Mouse (Mus musculus): Measurements from ENCODE around the gene Rab34. TPM values are rescaled to one million over a fixed set of nuclear protein-coding genes. Genes with fewer than 3 reads are reported as not detected.
"Not testable (repeated sequence)": the region's sequence is repeated elsewhere in the genome, so short reads cannot be mapped to it uniquely, and the experiment has no call there.

Gene Rab34
- total RNA-seq, 2 experiments from 2014 or later: 37.0 to 39.8 TPM

GRCm38 (mm10) chr11:78177437-78177836 lies 10.8 kb upstream of the Rab34 start:
- intact Hi-C loops (cut with DNase I): loop anchor here (2.0 to 10.0 kb wide), 4 partner anchors 115 to 353 kb away; partner anchors contain the start of gene Phf12
- DNase-seq (ENCODE audit: extremely low spot score in 1 of 2, low spot score in 2 of 2): peak in 1 of 2 experiments; percentile 55

DNA sequence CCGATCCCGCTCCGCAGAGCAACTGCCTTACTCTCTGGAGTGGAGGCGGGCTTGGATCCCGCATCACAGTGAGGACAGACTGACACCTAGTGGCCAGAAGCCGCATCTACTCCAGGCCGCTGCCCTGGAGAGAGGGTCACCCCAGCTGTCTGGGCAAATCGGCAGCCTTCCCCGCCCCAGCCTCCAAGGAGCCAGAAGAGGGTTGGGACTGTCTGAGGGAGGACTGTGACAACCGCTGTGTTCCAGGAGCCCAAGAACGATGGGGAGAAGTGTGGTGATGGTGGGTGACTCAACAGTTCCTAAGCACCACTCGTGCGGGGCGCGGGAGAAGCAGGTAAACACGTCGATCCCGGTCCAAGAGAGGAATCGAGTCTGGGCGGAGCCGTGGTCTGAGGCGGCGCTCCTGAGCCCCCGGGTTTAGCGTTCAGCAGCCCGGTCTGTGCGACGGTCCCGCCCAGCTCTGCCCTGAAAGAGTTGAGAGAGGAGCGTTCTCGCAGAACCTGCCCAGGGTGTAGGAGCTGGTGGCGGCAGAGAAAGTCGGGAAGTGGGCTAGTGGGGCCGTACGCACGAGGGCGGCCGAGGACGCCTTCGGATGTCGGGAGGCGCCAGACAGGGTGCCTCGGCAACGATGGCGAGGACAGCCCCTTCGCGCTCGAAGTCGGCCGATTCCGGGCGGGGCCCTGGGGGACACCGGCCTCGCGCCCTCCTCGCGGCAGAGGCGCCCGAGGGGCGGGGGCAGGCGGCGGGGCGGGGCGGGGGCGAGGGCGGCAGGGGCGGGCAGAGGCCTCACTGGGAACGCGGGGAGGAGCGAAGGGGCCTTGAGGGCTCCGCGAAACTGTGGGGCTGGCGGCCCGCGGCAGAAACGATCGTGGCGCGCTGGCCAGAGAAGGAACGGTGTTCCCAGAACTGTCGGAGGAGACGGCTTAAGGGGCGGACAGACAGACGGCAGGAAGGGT lies 10.0 kb upstream of the Rab34 start:
- intact Hi-C loops (cut with DNase I): loop anchor here (2.0 to 10.0 kb wide), 4 partner anchors 116 to 353 kb away; partner anchors contain the start of gene Phf12
- peak; percentile 93 to 95 for DNase-seq (ENCODE audit: extremely low spot score in 1 of 2, low spot score in 2 of 2)

GRCm38 (mm10) chr11:78178859-78179437 lies 9.3 kb upstream of the Rab34 start:
- peak; percentile 76 to 82 for DNase-seq (ENCODE audit: extremely low spot score in 1 of 2, low spot score in 2 of 2)

GRCm38 (mm10) chr11:78179438-78179999 lies 8.7 kb upstream of the Rab34 start:
- intact Hi-C loops (cut with DNase I): loop anchor here (5.0 to 10.0 kb wide), 3 partner anchors 117 to 355 kb away; partner anchors contain the start of gene Phf12
- DNase-seq (ENCODE audit: extremely low spot score in 1 of 2, low spot score in 2 of 2): no peak

More at GRCm38 (mm10) chr11:78178859-78179437, 9.3 kb upstream of the Rab34 start:
- intact Hi-C loops (cut with DNase I): loop anchor here (5.0 to 10.0 kb wide), 3 partner anchors 117 to 354 kb away; partner anchors contain the start of gene Phf12

- DNase-seq (ENCODE audit: extremely low spot score in 1 of 2, low spot score in 2 of 2): no peak
- intact Hi-C loops (cut with DNase I): no loop called here
Measured at GRCm38 (mm10) chr11:78180081-78180761, 8.0 kb upstream of the Rab34 start.

DNA sequence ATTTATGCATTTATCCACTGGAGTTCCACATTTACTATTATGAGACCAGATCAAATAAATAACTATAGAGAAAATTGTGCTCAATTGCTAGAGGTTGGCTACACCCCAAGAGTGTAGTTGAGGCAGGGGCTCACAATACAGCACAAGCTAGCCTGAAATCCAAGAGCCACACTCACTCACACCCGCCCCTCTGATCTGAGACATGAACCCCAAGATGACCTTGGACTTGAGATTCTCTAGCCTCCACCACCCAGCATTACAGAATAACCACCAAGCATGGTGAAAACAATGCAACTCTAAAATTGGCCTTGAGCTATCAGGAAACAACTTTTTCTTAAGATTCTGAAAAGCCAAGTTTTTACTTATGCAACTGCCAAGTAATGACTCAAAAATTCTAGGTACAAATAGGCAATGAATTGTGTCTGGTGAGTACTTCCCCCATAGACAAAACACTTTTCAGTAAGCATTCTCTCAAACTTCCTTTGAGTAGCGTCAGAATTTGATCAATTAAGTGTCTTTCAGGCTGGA lies 6.3 kb upstream of the Rab34 start:
- DNase-seq (ENCODE audit: extremely low spot score in 1 of 2, low spot score in 2 of 2): no peak
- intact Hi-C loops (cut with DNase I): no loop called here

DNA sequence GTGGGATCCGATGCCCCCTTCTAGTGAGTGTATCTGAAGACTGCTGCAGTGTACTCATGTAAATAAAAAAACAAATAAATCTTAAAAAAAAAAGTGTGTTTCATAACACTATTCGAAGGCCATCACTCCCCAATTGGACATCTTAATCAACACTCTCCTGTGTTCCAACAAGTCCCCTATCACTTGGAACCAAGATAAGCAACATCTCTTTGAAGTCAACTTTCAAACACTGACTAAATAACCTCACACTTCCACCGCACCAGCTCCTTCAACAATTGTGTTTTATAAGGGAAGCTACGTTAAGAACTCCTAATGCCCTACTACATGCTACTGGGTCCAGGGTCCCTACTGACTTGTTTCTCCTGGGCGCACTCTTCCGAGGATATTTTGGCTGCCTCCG lies 5.8 kb upstream of the Rab34 start:
- intact Hi-C loops (cut with DNase I): no loop called here
- DNase-seq (ENCODE audit: extremely low spot score in 1 of 2, low spot score in 2 of 2): no peak

DNA sequence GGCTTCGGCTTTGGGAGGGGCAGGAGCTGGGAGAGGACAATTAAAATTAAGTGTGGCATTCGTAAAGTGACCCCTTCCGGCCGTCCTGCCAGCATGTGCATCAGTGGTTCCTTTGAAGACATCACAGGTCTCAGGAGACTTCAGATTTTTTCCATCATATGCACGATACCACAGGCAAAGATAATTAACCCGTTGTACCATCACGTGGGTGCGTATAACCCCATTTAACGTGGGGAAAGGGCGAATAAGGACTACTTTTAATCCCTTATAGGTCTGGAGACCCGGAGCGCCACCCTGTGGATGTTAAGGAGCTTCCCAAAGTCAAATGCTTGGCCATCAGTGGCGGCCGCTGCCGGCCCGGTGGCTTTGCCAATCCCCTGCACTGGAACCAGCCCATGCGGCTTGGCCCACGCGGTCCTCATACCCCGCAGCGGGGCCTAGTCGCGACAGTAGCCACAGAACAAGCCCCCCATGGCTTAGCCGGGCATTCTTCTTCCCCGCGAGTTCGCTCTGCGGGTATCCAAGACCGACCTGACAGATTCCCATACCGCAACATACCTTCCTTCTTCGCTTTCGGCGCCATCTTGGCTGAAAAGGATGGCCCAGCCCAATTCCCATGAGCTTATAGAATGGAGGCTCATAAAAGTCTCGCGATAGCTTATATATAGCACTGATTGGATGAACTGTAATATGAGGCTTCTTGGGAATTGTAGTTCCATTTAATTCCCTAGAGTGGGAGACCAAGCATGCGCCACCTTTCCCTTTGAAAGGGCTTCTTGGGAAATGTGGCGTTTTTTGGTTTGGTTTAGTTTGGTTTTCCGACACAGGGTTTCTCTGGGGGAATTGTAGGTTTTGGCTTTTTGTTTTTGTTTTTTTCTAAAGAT lies 5.0 kb upstream of the Rab34 start, which contains the start of gene Rpl23a:
Rpl23a (minus strand) TSS at position 624 of the 884 bp plus-strand sequence.
- peak; percentile 84 to 89 for DNase-seq (ENCODE audit: extremely low spot score in 1 of 2, low spot score in 2 of 2)
- intact Hi-C loops (cut with DNase I): no loop called here

GRCm38 (mm10) chr11:78183884-78184514 lies 4.2 kb upstream of the Rab34 start:
- no peak for DNase-seq (ENCODE audit: extremely low spot score in 1 of 2, low spot score in 2 of 2)
- intact Hi-C loops (cut with DNase I): no loop called here

DNA sequence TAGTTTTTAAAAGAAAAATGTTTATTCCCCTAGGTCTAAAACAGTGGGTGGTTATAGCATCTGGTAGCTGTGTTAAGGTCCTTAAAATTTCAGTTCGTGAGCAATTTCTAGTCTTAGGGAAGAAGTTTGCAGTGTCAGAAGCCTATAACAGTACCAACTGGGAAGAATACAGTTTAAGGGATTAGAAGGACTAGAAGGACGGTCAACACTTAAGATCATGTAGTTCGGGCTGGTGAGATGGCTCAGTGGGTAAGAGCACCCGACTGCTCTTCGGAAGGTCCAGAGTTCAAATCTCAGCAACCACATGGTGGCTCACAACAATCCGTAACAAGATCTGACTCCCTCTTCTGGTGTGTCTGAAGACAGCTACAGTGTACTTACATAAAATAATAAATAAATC lies 3.5 kb upstream of the Rab34 start:
- DNase-seq (ENCODE audit: extremely low spot score in 1 of 2, low spot score in 2 of 2); intact Hi-C loops (cut with DNase I): not testable (repeated sequence)

DNA sequence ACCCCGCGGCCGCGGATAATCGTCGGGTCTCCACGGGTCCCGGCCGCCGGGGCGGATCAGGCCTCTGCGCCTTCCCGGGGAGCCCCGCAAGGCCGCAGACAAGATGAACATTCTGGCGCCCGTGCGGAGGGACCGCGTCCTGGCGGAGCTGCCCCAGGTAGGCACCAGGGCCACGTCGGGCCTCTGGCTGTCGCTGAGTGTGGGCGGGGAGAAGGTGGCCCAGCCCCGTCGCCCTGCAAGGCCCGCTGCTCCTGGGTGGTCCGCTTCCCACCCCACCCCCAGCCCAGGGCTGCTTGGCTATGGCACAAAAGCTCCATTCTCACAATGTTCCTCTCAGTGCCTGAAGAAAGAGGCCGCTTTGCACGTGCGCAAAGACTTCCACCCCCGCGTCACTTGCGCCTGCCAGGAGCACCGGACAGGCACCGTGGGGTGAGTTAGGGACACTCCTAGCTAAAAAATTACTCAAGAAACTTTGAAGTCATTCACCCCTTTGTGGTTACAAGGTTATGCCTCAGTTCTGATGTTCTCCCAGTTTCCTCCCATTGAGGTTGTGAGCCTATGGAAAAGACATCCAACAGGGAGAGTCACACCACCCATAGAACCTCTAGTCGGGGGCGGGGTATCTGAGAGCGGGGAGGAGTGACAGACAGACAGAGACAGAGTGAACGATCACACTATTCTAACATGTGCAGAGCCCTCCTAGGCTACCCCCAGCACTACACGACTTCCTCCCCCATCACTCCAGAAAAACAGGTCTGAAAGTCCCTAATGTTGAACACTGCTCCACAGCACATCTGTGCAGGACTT lies 1.2 kb downstream of the Rab34 start:
- DNase-seq (ENCODE audit: extremely low spot score in 1 of 2, low spot score in 2 of 2): peak; percentile 83 to 92
- intact Hi-C loops (cut with DNase I): no loop called here

DNA sequence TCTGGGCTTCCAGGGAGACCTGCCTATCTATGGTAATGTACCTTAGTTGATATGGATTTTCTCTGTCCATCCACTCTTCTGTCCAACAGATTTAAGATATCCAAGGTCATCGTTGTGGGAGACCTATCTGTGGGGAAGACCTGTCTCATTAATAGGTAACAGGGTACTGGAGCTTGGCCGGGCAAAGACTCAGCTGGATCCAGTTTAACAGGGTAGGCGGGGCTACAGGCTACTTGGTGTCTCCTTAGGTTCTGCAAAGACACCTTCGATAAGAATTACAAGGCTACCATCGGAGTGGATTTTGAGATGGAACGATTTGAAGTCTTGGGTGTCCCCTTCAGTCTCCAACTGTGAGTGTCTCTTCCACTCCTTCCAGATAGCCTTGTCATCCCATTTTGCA lies 1.8 kb downstream of the Rab34 start:
- intact Hi-C loops (cut with DNase I): no loop called here
- DNase-seq (ENCODE audit: extremely low spot score in 1 of 2, low spot score in 2 of 2): no peak

GRCm38 (mm10) chr11:78193113-78193512 lies 4.9 kb downstream of the Rab34 start, which contains the start of gene Proca1:
Gene Proca1 (plus strand): TSS chr11:78193392.
- intact Hi-C loops (cut with DNase I): no loop called here
- no peak for DNase-seq (ENCODE audit: extremely low spot score in 1 of 2, low spot score in 2 of 2)

GRCm38 (mm10) chr11:78194411-78195100 lies 6.3 kb downstream of the Rab34 start:
- intact Hi-C loops (cut with DNase I): no loop called here
- peak in 1 of 2 experiments; percentile 83 for DNase-seq (ENCODE audit: extremely low spot score in 1 of 2, low spot score in 2 of 2)

DNA sequence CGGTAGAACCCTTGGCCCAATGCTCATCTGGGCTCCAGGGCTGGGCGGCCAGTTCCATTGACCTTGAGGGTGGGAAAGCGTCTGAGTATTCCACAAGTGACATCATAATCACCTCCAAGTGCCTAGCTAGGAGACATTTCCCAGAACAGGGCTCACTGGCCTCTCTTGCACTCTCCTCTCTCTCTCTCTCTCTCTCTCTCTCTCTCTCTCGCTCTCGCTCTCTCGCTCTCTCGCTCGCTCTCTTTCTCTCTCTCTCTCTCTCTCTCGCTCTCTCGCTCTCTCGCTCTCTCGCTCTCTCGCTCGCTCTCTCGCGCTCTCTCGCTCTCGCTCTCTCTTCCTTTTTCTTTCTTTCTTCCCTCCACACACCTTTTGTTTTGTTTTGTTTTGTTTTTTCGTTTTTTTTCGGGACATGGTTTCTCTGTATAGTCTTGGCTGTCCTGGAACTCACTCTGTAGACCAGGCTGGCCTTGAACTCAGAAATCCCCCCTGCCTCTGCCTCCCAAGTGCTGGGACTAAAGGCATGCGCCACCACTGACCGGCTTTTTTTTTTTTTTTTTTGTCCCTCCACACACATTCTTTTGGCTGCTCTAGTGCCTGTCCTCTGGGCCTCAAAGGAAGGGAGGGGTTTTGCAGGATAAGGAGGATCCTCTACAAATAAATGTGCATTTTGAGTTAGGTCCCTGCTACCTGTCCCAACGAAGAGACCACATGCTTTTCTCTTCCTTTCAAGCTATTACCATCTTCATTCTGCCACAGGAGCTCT lies 7.1 kb downstream of the Rab34 start:
- no peak for DNase-seq (ENCODE audit: extremely low spot score in 1 of 2, low spot score in 2 of 2)
- intact Hi-C loops (cut with DNase I): no loop called here
